Mouse (Mus musculus) cortical plate, adult 2 months (tissue): ENCODE measurements around the gene Adamtsl1.

Source experiments
- CTCF ChIP-seq: fragments of 200-500 bp; IDR thresholded peaks from 2 replicates; pipeline ENCODE4 v1.5.1; 2011; ENCODE audit warnings: mild to moderate bottlenecking, control low read depth, low read length; ENCODE audit not compliant: insufficient read depth; ENCODE audit errors: extremely low read depth
- POLR2A ChIP-seq: fragments of 200-500 bp; IDR thresholded peaks from 2 replicates; pipeline ENCODE4 v1.6.1; 2011; ENCODE audit warnings: mild to moderate bottlenecking, low read length, control low read depth; ENCODE audit not compliant: insufficient read depth; ENCODE audit errors: extremely low read depth

GRCm38 (mm10) chr4:86397470-86397869 is 883.5 kb downstream of the Adamtsl1 start:
- no peak for TF ChIP-seq CTCF
- no peak for TF ChIP-seq POLR2A
